Mouse (Mus musculus): ENCODE measurements around the gene Cdc14a. TPM values are rescaled to one million over a fixed set of nuclear protein-coding genes. Genes with fewer than 3 reads are reported as not detected.
A peak's percentile ranks its signal among the peaks of the same experiment; 100 is the strongest.

Cdc14a gene
- polyA plus RNA-seq, 1 experiment from 2014 or later, result 11.9 TPM

DNA sequence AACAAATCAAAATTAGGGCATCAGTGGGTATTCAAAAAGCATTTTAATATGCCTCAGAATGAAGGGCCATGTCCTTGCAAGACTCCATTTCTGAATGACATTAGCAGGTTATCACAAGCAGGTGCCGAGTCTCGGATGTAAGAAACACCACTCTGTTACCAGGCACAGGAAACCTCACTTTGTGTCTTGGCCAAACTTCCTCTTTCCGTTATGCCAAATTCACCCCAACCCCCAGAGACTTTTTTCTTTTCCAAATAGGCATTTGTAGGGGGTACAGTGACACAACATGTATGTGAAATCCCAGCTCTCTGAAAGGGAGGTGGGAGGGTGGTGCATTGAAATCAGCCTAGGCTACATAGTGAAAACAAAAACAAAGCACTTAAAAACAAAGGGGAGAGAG lies 12.3 kb upstream of the Cdc14a start:
- no peak for ATAC-seq
- Histone ChIP-seq H3K27ac (no peak overlapping the region), H3K36me3 (ENCODE audit: poor library complexity, severe bottlenecking) (no peaks in the 10 kb centered on the region), H3K9me3 (replicated peaks) (no peaks in the 10 kb centered on the region), H3K4me2 (no peak overlapping the region), H3K4me1 (no peaks in the 10 kb centered on the region), H3K4me3 (no peak overlapping the region), H3K27me3 (no peaks in the 10 kb centered on the region), H3K9ac (no peak overlapping the region)
- WGBS, result 82% methylated on average over 3 of the region's 3 CpGs

DNA sequence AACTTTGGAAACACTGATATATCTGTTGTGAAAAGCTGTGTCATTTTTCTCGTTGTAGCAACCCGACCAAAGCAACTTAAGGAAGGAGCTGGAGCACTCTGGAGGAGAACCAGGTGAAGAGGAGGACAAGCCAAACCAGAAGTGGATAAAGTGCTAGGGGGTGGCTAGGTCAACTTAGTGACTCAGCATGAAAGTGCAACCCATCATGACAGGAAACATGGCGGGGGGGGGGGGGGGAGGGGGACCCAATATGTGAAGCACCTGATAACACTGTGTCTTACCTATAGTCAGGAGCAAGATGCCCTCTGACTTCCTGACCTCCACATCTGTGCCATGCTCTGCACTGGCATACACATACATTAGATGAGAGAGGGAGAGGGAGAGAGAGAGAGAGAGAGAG lies 10.9 kb upstream of the Cdc14a start:
- H3K9me3 ChIP-seq (replicated peaks), result no peaks in the 10 kb centered on the region
- no peak overlapping the region for H3K27ac ChIP-seq

DNA sequence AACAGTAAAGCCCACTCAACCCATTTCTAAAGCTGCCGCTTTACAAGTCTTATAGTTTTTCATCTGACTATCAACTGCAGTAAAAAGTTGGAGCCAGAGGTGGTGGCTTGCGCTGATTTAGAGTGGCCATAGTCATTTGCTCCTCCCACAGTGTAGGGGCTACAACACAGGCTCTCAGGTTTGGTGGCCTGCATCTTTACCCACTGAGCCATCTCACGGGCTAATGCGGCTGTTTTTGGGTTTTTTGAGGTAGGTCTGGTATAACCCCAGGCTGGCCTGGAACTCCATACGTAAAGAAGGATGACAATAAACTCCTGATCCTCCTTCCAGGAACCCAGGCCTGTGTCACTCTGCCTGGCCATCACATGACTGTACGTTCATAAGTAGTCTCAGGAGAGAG lies 2.1 kb upstream of the Cdc14a start:
- Histone ChIP-seq H3K4me1 (peaks cover 25% of the 10 kb centered on the region), H3K27me3 (no peaks in the 10 kb centered on the region), H3K9ac (no peak overlapping the region), H3K27ac (no peak overlapping the region), H3K4me2 (no peak overlapping the region), H3K4me3 (no peak overlapping the region), H3K36me3 (ENCODE audit: poor library complexity, severe bottlenecking) (no peaks in the 10 kb centered on the region), H3K9me3 (replicated peaks) (no peaks in the 10 kb centered on the region)
- no peak for ATAC-seq
- WGBS, result 93% methylated on average over 6 of the region's 6 CpGs

More for the DNA sequence above, 10.9 kb upstream of the Cdc14a start:
- Histone ChIP-seq H3K9ac (no peak overlapping the region), H3K27me3 (no peaks in the 10 kb centered on the region), H3K36me3 (ENCODE audit: poor library complexity, severe bottlenecking) (no peaks in the 10 kb centered on the region), H3K4me1 (no peaks in the 10 kb centered on the region), H3K4me3 (no peak overlapping the region), H3K4me2 (no peak overlapping the region)
- ATAC-seq, result no peak
- 92% methylated on average over 2 of the region's 3 CpGs for whole genome bisulfite sequencing

GRCm38 (mm10) chr3:116424973-116425284 lies 1.1 kb upstream of the Cdc14a start:
- peak; percentile 52 for ATAC-seq
- peaks cover 35% of the 10 kb centered on the region for H3K4me1 ChIP-seq
- peak overlapping the region; percentile 72 for H3K4me2 ChIP-seq
- no peaks in the 10 kb centered on the region for H3K27me3 ChIP-seq
- peak overlapping the region; percentile 86 for H3K9ac ChIP-seq
- H3K9me3 ChIP-seq (replicated peaks), result no peaks in the 10 kb centered on the region
- peak overlapping the region; percentile 88 for H3K27ac ChIP-seq
- 0% methylated on average over 11 of the region's 11 CpGs for WGBS
- peak overlapping the region; percentile 70 for H3K4me3 ChIP-seq
- H3K36me3 ChIP-seq (ENCODE audit: poor library complexity, severe bottlenecking), result peaks cover 3% of the 10 kb centered on the region; the same call in 1 of the 2 replicates

- H3K36me3 ChIP-seq (ENCODE audit: poor library complexity, severe bottlenecking), result peaks cover 6% of the 10 kb centered on the region; the same call in 1 of the 2 replicates
- no peaks in the 10 kb centered on the region for H3K9me3 ChIP-seq (replicated peaks)
- peak overlapping the region; percentile 72 for H3K4me2 ChIP-seq
- under 1% methylated on average over 32 of the region's 32 CpGs for WGBS
- H3K27ac ChIP-seq, result peak overlapping the region; percentile 88
- ATAC-seq, result peak; percentile 24
- peaks cover 37% of the 10 kb centered on the region for H3K4me1 ChIP-seq
- no peaks in the 10 kb centered on the region for H3K27me3 ChIP-seq
- peak overlapping the region; percentile 70 for H3K4me3 ChIP-seq
- peak overlapping the region; percentile 86 for H3K9ac ChIP-seq
These were observed 534 bp upstream of the Cdc14a start for GRCm38 (mm10) chr3:116424160-116424972.

GRCm38 (mm10) chr3:116422795-116423352 lies 958 bp downstream of the Cdc14a start:
- H3K9ac ChIP-seq, result peak overlapping the region; percentile 86
- H3K36me3 ChIP-seq (ENCODE audit: poor library complexity, severe bottlenecking), result peaks cover 16% of the 10 kb centered on the region; the same call in 1 of the 2 replicates
- under 1% methylated on average over 23 of the region's 23 CpGs for WGBS
- H3K4me3 ChIP-seq, result peak overlapping the region; percentile 70
- peaks cover 37% of the 10 kb centered on the region for H3K4me1 ChIP-seq
- no peaks in the 10 kb centered on the region for H3K27me3 ChIP-seq
- H3K27ac ChIP-seq, result peak overlapping the region; percentile 88
- H3K9me3 ChIP-seq (replicated peaks), result no peaks in the 10 kb centered on the region
- H3K4me2 ChIP-seq, result peak overlapping the region; percentile 72
- ATAC-seq, result peak; percentile 16

DNA sequence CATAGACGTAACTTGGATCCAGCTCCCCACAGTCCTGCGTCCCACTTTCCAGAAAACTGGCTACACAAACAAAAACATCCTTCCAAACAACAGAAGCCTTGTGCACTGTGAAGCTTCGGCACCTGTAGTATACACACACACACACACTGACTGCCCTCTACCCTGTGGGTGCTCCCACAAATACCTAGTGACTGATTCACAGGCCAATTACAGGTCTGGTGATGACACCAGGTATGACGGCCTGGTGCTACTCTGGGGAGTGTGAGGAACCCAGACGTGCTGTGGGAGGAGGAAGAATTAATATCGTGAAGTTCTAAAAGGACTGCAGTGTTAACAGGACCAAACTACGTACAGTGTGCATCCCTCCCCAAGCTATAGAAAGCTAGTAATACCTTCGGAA lies 1.8 kb downstream of the Cdc14a start:
- Histone ChIP-seq H3K36me3 (ENCODE audit: poor library complexity, severe bottlenecking) (peaks cover 23% of the 10 kb centered on the region; the same call in 1 of the 2 replicates), H3K4me2 (peak overlapping the region; percentile 72), H3K4me3 (peak overlapping the region; percentile 70), H3K9ac (peak overlapping the region; percentile 86), H3K4me1 (peaks cover 37% of the 10 kb centered on the region), H3K9me3 (replicated peaks) (no peaks in the 10 kb centered on the region), H3K27ac (no peak overlapping the region), H3K27me3 (no peaks in the 10 kb centered on the region)
- 10% methylated on average over 8 of the region's 8 CpGs for WGBS
- no peak for ATAC-seq

GRCm38 (mm10) chr3:116421121-116421520 lies 2.7 kb downstream of the Cdc14a start:
- ATAC-seq, result no peak
- Histone ChIP-seq H3K27ac (peak overlapping the region; percentile 35; the same call in 1 of the 2 replicates), H3K36me3 (ENCODE audit: poor library complexity, severe bottlenecking) (peaks cover 31% of the 10 kb centered on the region), H3K4me3 (peak overlapping the region; percentile 70), H3K4me2 (peak overlapping the region; percentile 72), H3K9ac (peak overlapping the region; percentile 86), H3K27me3 (no peaks in the 10 kb centered on the region), H3K4me1 (peaks cover 37% of the 10 kb centered on the region), H3K9me3 (replicated peaks) (no peaks in the 10 kb centered on the region)
- WGBS, result 4% methylated on average over 6 of the region's 6 CpGs

- Histone ChIP-seq H3K27ac (no peak overlapping the region), H3K9ac (no peak overlapping the region), H3K4me3 (no peak overlapping the region), H3K4me2 (no peak overlapping the region), H3K36me3 (ENCODE audit: poor library complexity, severe bottlenecking) (peaks cover 44% of the 10 kb centered on the region), H3K4me1 (peaks cover 33% of the 10 kb centered on the region), H3K27me3 (no peaks in the 10 kb centered on the region), H3K9me3 (replicated peaks) (no peaks in the 10 kb centered on the region)
- ATAC-seq, result no peak
- WGBS, result 84% methylated on average over 11 of the region's 11 CpGs
These were observed 4.0 kb downstream of the Cdc14a start for GRCm38 (mm10) chr3:116419791-116420190.

- H3K4me2 ChIP-seq, result no peak overlapping the region
- H3K4me3 ChIP-seq, result no peak overlapping the region
- peaks cover 46% of the 10 kb centered on the region for H3K36me3 ChIP-seq (ENCODE audit: poor library complexity, severe bottlenecking)
- peaks cover 21% of the 10 kb centered on the region for H3K4me1 ChIP-seq
- 97% methylated on average over 3 of the region's 3 CpGs for WGBS
- no peak overlapping the region for H3K9ac ChIP-seq
- H3K9me3 ChIP-seq (replicated peaks), result no peaks in the 10 kb centered on the region
- H3K27ac ChIP-seq, result no peak overlapping the region
- H3K27me3 ChIP-seq, result no peaks in the 10 kb centered on the region
- ATAC-seq, result no peak
These were observed 9.4 kb downstream of the Cdc14a start for GRCm38 (mm10) chr3:116414451-116414860.

- Histone ChIP-seq H3K4me1 (peaks cover 25% of the 10 kb centered on the region), H3K9me3 (replicated peaks) (no peaks in the 10 kb centered on the region), H3K9ac (no peak overlapping the region), H3K36me3 (ENCODE audit: poor library complexity, severe bottlenecking) (peaks cover 48% of the 10 kb centered on the region), H3K4me2 (no peak overlapping the region), H3K27me3 (no peaks in the 10 kb centered on the region), H3K4me3 (no peak overlapping the region), H3K27ac (no peak overlapping the region)
- 90% methylated on average over 4 of the region's 4 CpGs for WGBS
- no peak for ATAC-seq
These were observed 10.7 kb downstream of the Cdc14a start for GRCm38 (mm10) chr3:116412954-116413724.

- no peaks in the 10 kb centered on the region for H3K9me3 ChIP-seq (replicated peaks)
- no peak for ATAC-seq
- no peaks in the 10 kb centered on the region for H3K27me3 ChIP-seq
- H3K27ac ChIP-seq, result no peak overlapping the region
- 44% methylated on average over 7 of the region's 7 CpGs for WGBS
- no peak overlapping the region for H3K4me3 ChIP-seq
- no peak overlapping the region for H3K9ac ChIP-seq
- peaks cover 27% of the 10 kb centered on the region for H3K36me3 ChIP-seq (ENCODE audit: poor library complexity, severe bottlenecking)
- H3K4me1 ChIP-seq, result peaks cover 35% of the 10 kb centered on the region
- H3K4me2 ChIP-seq, result no peak overlapping the region
These were observed 13.8 kb downstream of the Cdc14a start for GRCm38 (mm10) chr3:116410051-116410450.

Measured in forebrain, embryonic 13.5 days (tissue).